Mouse (Mus musculus) 416B (cell line): ENCODE results near the gene Kalrn.
A peak's percentile ranks its signal among the peaks of the same experiment; 100 is the strongest.

Experiments used
- DNase-seq: peaks from one replicate; pipeline ENCODE4 v3.0.0; 2011; ENCODE audit warnings: low read depth

Kalrn gene

GRCm38 (mm10) chr16:34262731-34263460 lies 310.4 kb downstream of the Kalrn start:
- no peak for DNase-seq

- no peak for DNase-seq
Measured at GRCm38 (mm10) chr16:34260971-34261924, 312.1 kb downstream of the Kalrn start.

DNA sequence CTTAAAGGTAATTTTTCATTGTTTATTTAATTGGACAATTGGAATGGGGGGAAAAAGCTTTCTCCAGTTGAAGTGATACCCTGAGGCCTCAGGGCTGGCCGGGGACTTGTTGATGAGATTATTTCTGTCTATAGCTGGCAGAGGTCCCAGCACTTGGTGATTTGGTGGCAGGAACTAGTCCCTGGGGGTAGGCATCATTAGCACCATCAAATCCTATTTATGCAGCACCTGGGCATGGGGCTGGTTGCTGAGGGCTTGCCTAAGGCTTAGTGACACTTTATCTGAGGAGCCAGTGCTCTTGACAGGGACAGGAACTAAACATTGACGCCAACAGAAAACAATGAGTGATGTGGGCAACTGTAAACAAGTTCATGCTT lies 318.7 kb downstream of the Kalrn start:
- DNase-seq, result no peak

- DNase-seq, result no peak
Measured at GRCm38 (mm10) chr16:34254002-34254645, 319.2 kb downstream of the Kalrn start.

DNA sequence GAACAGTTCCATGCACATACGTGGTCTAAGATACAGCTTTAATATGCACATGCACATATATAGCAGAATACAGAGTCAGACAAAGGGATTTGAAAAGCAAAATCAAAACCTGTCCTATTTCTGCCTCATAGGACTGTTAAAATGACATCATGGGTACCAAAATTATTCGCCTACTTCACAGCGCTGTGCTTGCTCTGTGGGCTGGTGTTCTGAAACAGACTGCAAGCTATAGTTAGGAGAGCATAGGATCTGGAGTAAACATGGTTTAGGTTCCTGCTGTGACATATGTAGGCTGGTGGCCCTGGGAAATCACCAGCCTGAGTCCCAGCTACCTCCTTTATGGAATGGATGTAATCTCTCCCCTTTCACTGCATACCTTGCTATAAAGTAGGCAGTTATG lies 320.7 kb downstream of the Kalrn start:
- DNase-seq, result no peak

DNA sequence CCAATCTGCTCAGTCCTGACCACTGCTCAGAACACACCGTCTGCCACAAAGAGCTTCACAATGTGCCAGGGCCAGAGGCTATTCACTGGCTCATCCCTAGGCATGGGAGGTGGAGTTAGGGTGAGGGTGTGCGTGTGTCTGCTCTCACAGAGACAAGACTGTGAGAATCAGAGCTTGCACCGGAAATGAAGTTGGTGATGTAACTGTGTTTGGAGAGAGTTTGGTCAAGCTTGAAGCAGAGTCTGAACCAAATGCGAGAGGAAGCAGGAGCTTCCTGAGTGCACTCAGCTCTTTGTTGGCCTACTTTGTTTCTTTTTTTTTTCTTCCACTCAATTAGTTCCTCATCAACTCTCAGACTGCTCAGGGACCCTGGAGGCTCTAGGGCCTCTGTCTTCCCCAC lies 325.1 kb downstream of the Kalrn start:
- peak; percentile 11 for DNase-seq

DNA sequence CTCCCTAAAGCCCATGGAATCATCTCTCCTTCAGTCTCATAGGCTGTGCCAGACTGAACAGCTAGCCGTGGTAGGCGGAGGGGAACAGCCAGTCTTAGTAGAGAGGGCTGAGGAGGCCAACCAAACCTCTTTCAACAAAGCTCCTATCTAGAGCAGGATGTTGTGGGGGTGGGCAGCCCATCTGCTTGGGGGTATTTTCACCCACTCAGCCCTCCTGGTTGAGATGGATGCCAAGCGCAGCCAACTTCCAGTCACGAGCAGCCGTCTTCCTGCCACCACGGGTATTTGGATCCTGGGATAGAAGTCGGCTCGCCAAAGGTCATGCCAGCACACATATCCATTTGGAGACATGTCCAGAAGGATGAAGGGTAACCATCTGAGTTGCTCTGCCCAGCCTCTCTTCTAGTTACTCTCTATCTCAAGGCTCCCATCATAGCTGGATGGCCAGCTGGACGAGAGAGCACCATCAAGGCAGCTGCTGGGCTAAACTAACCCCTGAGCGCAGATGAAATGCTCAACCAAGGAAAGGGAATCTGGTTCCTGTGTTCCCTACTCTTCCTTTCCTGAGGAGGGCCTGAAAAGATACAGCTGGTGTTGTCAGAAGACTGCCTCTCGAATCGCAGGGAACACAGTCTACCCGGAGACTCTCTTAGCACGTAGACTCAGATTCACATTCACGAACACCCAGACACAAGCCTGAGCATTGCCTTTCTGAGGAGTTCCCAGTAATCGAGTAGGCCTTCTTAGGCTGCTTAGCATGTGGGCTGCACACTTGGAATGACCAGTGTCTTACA lies 331.2 kb downstream of the Kalrn start:
- no peak for DNase-seq

DNA sequence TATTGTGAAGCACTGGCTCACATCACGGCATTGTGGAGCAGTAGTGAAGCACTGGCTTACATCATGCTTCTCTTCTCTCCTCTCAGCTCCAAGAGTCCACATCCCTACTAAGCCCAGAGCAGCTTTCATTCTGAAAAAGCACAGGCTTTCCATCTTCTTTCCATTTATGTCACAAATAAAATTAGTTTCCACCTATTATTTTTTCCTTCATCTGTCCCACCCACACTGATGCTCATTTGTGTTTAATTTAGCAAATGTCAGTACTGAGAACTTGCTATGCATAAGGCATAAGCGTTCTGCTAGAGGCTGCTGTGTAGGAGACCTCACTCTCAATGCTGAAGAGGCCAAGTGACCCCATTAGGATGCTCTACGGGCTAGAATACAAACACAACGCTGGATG lies 333.7 kb downstream of the Kalrn start:
- no peak for DNase-seq

DNA sequence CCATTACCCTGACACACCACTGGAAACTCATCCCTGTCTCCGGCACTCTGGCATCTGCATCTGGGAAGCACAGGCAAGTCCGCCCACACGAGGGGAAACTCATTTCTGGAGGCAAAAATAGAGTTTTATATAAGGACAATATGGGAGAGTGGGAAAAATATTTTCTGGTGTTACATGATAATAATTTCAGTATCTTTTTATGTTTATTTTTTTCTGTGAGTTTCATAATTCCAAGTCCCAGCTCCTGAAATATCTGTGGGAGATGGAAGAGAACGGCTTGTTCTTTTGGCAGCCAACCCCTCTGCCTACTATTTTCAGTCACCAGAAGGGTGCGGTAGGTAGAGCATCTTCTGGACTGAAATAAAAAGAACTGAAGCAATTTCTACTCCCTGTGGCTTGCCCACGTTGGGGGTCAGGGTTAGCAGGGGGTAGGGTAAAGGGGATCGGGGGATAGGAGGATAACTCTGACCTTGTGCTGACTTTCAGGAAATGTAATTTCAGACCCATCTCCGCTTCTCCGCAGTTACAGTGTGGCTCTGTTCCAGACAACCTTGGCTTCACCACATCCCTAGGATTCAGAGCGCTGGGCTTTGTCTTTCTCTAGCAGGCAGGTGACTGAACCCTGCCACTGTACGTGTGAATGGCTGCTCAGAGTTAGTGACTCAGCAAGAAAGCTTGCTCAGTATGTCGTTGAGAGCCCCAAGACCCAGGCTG lies 336.3 kb downstream of the Kalrn start:
- DNase-seq, result no peak

GRCm38 (mm10) chr16:34235086-34235485 lies 338.2 kb downstream of the Kalrn start:
- DNase-seq, result no peak

DNA sequence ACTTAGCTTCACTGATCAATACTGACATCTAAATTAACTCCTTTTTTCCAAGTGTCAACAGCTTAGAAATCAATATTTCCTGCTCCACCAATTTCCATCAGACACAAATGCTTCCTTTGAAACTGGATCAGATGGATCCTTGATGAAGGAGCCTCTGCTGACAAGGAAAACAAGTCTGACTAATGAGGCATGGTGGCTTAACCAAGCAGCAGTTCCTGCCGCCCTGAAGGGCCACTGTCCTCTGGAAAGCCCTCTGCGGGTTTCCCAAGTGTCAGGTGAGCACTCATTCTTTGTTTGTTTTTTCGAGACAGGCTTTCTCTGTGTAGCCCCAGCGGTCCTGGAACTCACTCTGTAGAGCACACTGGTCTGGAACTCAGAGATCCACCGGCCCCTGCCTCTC lies 341.4 kb downstream of the Kalrn start:
- no peak for DNase-seq

DNA sequence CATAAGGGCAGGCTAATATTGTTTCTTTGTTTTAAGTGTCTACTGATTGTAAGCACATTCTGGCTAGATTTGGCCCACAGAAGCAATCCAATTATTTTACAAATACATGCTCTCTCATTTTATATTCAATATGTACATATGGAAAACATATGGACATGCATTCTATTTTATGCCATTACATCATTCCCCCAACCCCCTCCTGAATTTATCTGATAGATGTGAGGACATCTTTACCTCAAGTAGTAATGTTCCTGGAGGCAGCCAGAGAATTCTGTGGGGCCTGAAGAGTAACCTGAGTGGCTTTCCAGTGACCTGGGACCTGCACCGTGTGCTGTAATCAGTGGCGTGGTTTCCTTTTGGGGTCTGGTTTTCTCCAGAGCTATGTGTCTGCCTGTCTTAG lies 342.2 kb downstream of the Kalrn start:
- no peak for DNase-seq

DNA sequence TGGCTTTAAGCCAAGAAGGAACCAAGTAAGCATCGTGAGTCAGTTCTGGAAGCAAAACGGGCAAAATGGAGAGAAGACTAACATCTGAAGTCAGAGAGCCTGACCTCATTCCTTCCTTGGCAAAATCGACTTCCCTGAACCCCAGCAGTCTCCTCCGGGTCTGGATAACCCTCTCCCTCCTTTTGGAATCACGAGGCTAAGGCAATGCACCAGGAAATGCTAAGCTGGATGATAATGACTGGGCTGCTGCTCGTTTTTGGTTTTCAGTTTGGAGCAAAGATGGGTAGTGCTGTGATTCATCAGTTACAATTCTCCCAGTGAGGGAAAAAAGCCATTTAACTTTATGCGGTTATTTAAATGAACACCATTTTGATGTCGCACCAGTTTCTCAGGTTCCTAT lies 344.0 kb downstream of the Kalrn start:
- no peak for DNase-seq

DNA sequence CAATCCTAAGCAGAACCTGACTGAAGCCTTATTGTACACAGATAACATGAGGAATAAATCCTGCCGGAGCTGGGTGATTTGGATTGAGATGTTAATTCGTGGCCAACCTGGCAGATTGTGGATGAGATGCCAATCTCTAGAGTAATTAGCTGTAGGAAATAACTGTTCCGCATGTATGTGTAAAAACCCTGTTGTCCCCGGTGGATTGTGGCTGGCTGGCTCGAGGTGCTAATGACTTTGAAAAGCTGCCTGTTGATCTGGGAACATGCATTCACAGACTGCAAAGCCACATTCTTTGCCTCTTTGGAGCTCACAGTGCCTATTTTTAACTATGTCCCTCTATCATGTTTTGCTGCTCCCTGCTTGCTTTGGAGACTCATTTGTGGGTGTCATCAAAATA lies 344.7 kb downstream of the Kalrn start:
- DNase-seq, result no peak

- DNase-seq, result no peak
Measured at GRCm38 (mm10) chr16:34212160-34212559, 361.2 kb downstream of the Kalrn start.

GRCm38 (mm10) chr16:34211243-34211642 lies 362.1 kb downstream of the Kalrn start:
- DNase-seq, result no peak

GRCm38 (mm10) chr16:34208748-34209147 lies 364.6 kb downstream of the Kalrn start:
- peak; percentile 20 for DNase-seq

- DNase-seq, result no peak
Measured at GRCm38 (mm10) chr16:34207972-34208371, 365.4 kb downstream of the Kalrn start.

- DNase-seq, result no peak
Measured at GRCm38 (mm10) chr16:34204527-34205139, 368.7 kb downstream of the Kalrn start.

DNA sequence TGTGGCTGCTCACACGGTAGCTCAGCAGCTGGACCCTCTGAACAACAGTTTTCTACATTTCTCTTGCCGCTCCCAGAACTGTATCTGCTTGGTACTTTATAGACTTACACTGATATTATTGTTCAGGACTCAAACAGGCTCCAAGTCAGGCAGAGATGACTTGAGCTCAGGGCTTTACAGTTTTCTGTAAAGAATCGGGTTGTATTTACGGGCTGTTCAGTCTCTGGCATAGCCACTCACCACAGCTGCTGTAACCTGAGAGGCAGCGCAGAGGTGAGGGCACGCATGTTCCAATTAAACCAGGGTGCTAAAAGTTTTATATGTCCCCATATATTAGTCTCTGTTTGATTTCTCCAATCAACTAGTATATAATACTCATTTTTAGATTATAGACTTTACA lies 373.8 kb downstream of the Kalrn start:
- no peak for DNase-seq
